Mouse (Mus musculus) frontal cortex, adult (tissue): ENCODE data around the gene Hdac7.
A peak's percentile ranks its signal among the peaks of the same experiment; 100 is the strongest.

Experiments
- ATAC-seq: cut with Nextera tagmentation; 2 replicates; pipeline ENCODE4 v1.9.2; 2017; ENCODE audit warnings: mild to moderate bottlenecking, moderate library complexity, mixed read lengths; ENCODE audit not compliant: low TSS enrichment

Gene Hdac7

GRCm38 (mm10) chr15:97767280-97768186 lies 76.8 kb downstream of the Hdac7 start, which contains the start of gene Rapgef3:
Gene Rapgef3 (minus strand): TSS chr15:97767972.
- peak; percentile 65 for ATAC-seq

- ATAC-seq = no peak
These were observed 77.6 kb downstream of the Hdac7 start for GRCm38 (mm10) chr15:97766594-97767279.

GRCm38 (mm10) chr15:97766194-97766593 lies 78.1 kb downstream of the Hdac7 start:
- ATAC-seq = no peak

- ATAC-seq = no peak
These were observed 79.1 kb downstream of the Hdac7 start for GRCm38 (mm10) chr15:97765090-97765794.

GRCm38 (mm10) chr15:97764532-97764931 lies 79.8 kb downstream of the Hdac7 start:
- no peak for ATAC-seq

- no peak for ATAC-seq
These were observed 80.8 kb downstream of the Hdac7 start for GRCm38 (mm10) chr15:97763256-97764049.

GRCm38 (mm10) chr15:97762733-97763132 lies 81.6 kb downstream of the Hdac7 start:
- no peak for ATAC-seq

GRCm38 (mm10) chr15:97761438-97761837 lies 82.9 kb downstream of the Hdac7 start:
- ATAC-seq = no peak

GRCm38 (mm10) chr15:97760952-97761351 lies 83.3 kb downstream of the Hdac7 start:
- no peak for ATAC-seq

GRCm38 (mm10) chr15:97760006-97760405 lies 84.3 kb downstream of the Hdac7 start:
- ATAC-seq = peak; percentile 38

- ATAC-seq = no peak
These were observed 88.9 kb downstream of the Hdac7 start for GRCm38 (mm10) chr15:97755361-97755760.

GRCm38 (mm10) chr15:97754476-97754875 lies 89.8 kb downstream of the Hdac7 start:
- peak; percentile 53 for ATAC-seq

- no peak for ATAC-seq
These were observed 91.8 kb downstream of the Hdac7 start for GRCm38 (mm10) chr15:97752491-97752890.

GRCm38 (mm10) chr15:97751676-97752075 lies 92.6 kb downstream of the Hdac7 start:
- no peak for ATAC-seq

- peak; percentile 53 for ATAC-seq
These were observed 93.6 kb downstream of the Hdac7 start for GRCm38 (mm10) chr15:97750697-97751096.

GRCm38 (mm10) chr15:97749841-97750240 lies 94.5 kb downstream of the Hdac7 start:
- ATAC-seq = no peak

GRCm38 (mm10) chr15:97749397-97749796 lies 94.9 kb downstream of the Hdac7 start:
- ATAC-seq = no peak

GRCm38 (mm10) chr15:97748964-97749363 lies 95.3 kb downstream of the Hdac7 start:
- ATAC-seq = no peak

GRCm38 (mm10) chr15:97748309-97748708 lies 96.0 kb downstream of the Hdac7 start:
- ATAC-seq = no peak

- no peak for ATAC-seq
These were observed 96.8 kb downstream of the Hdac7 start for GRCm38 (mm10) chr15:97747486-97747885.

GRCm38 (mm10) chr15:97746748-97747147 lies 97.6 kb downstream of the Hdac7 start:
- ATAC-seq = no peak
